Mouse (Mus musculus) right cerebral cortex, adult 2 months (tissue): ENCODE measurements at regions not wholly inside any gene's neighbourhood (a gene's known extent, or its start where the extent isn't known, plus 50 kb on each side); places are given as distances from the start of the nearest gene placed in this dataset.

ENCODE experiments used
- DNase-seq, 2 experiments: peaks; one replicate each; pipeline ENCODE4 v3.0.0; 2021 to 2022; ENCODE audit warnings: low spot score in 2 of 2

GRCm38 (mm10) chr10:95086755-95087154 lies 142.1 kb upstream of the Plxnc1 start:
- DNase-seq = no peak

GRCm38 (mm10) chr10:95085688-95086268 lies 141.1 kb upstream of the Plxnc1 start:
- DNase-seq = peak in 1 of 2 experiments; percentile 43

GRCm38 (mm10) chr10:95083341-95084148 lies 138.9 kb upstream of the Plxnc1 start:
- no peak for DNase-seq

GRCm38 (mm10) chr10:95082634-95083033 lies 138.0 kb upstream of the Plxnc1 start:
- DNase-seq = peak; percentile 45 to 49

- DNase-seq = no peak
These were observed 135.3 kb upstream of the Plxnc1 start for GRCm38 (mm10) chr10:95079979-95080378.

GRCm38 (mm10) chr10:95076421-95076820 lies 131.8 kb upstream of the Plxnc1 start:
- DNase-seq = no peak

- no peak for DNase-seq
These were observed 131.3 kb upstream of the Plxnc1 start for GRCm38 (mm10) chr10:95075897-95076296.

GRCm38 (mm10) chr10:95074959-95075590 lies 130.4 kb upstream of the Plxnc1 start:
- DNase-seq = peak in 1 of 2 experiments; percentile 37

GRCm38 (mm10) chr10:95074381-95074780 lies 129.7 kb upstream of the Plxnc1 start:
- DNase-seq = no peak

GRCm38 (mm10) chr10:95067971-95068370 lies 123.3 kb upstream of the Plxnc1 start:
- no peak for DNase-seq

GRCm38 (mm10) chr10:95066774-95067173 lies 122.1 kb upstream of the Plxnc1 start:
- no peak for DNase-seq

GRCm38 (mm10) chr10:95059486-95060091 lies 115.0 kb upstream of the Plxnc1 start:
- DNase-seq = no peak

GRCm38 (mm10) chr10:95059078-95059477 lies 114.4 kb upstream of the Plxnc1 start:
- no peak for DNase-seq

- no peak for DNase-seq
These were observed 112.5 kb upstream of the Plxnc1 start for GRCm38 (mm10) chr10:95057051-95057714.

GRCm38 (mm10) chr10:95056541-95056940 lies 111.9 kb upstream of the Plxnc1 start:
- no peak for DNase-seq

GRCm38 (mm10) chr10:95054869-95055268 lies 110.2 kb upstream of the Plxnc1 start:
- no peak for DNase-seq

GRCm38 (mm10) chr10:95048790-95049189 lies 104.2 kb upstream of the Plxnc1 start:
- DNase-seq = no peak

GRCm38 (mm10) chr10:95043978-95044377 lies 99.3 kb upstream of the Plxnc1 start:
- DNase-seq = peak; percentile 65 to 69

- DNase-seq = no peak
These were observed 95.7 kb upstream of the Plxnc1 start for GRCm38 (mm10) chr10:95040258-95040895.

- DNase-seq = no peak
These were observed 91.5 kb upstream of the Plxnc1 start for GRCm38 (mm10) chr10:95036043-95036697.

- DNase-seq = peak; percentile 61 to 73
These were observed 90.7 kb upstream of the Plxnc1 start for GRCm38 (mm10) chr10:95035371-95035770.
